Mouse (Mus musculus) thymus, adult 18-20 months (tissue): ENCODE data around the gene Fam110c.

Experiments used
- DNase-seq, 2 experiments: peaks; one replicate each; pipeline ENCODE4 v3.0.0; 2022; ENCODE audit warnings: mixed read lengths in 2 of 2

The Fam110c gene

GRCm38 (mm10) chr12:31116005-31116466 is 42.4 kb downstream of the Fam110c start:
- no peak for DNase-seq

GRCm38 (mm10) chr12:31120535-31120934 is 46.9 kb downstream of the Fam110c start:
- no peak for DNase-seq

- DNase-seq, result no peak
Measured at GRCm38 (mm10) chr12:31122892-31123622, 49.4 kb downstream of the Fam110c start.

GRCm38 (mm10) chr12:31126071-31126470 is 52.4 kb downstream of the Fam110c start:
- no peak for DNase-seq

DNA sequence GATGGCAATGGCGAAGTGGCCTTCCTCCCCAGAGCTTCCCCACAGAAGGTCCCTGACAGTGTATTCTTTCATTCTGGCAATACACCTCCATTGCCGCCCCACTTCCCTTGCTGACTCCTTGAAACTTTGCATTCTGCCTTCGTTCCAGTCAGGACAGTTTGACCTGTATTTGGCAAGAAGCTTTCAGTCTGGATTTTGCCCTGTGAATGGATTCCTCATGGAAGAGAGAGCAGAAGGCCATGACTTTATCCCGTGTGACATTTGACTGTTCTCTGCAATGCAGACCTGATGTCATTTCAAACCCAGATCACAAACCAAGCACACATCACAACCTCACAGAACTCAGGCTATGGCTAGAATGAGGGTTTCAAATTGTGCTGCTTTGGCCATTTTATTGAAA is 55.9 kb downstream of the Fam110c start:
- no peak for DNase-seq
